Mouse (Mus musculus): ENCODE results near the gene Tmem135. TPM values are rescaled to one million over a fixed set of nuclear protein-coding genes. Genes with fewer than 3 reads are reported as not detected.

The Tmem135 gene
- total RNA-seq, 2 experiments from 2014 or later: 58.1 to 62.4 TPM

GRCm38 (mm10) chr7:89391831-89392230, 12.2 kb downstream of the Tmem135 start:
- no peak for DNase-seq (ENCODE audit: low spot score in 2 of 2)

GRCm38 (mm10) chr7:89391281-89391680, 12.7 kb downstream of the Tmem135 start:
- no peak for DNase-seq (ENCODE audit: low spot score in 2 of 2)

GRCm38 (mm10) chr7:89390660-89391059, 13.4 kb downstream of the Tmem135 start:
- no peak for DNase-seq (ENCODE audit: low spot score in 2 of 2)

GRCm38 (mm10) chr7:89388981-89389380, 15.0 kb downstream of the Tmem135 start:
- DNase-seq (ENCODE audit: low spot score in 2 of 2): no peak

- DNase-seq (ENCODE audit: low spot score in 2 of 2): no peak
Measured at GRCm38 (mm10) chr7:89382892-89383291, 21.1 kb downstream of the Tmem135 start.

GRCm38 (mm10) chr7:89380935-89381705, 22.9 kb downstream of the Tmem135 start:
- no peak for DNase-seq (ENCODE audit: low spot score in 2 of 2)

GRCm38 (mm10) chr7:89371623-89372295, 32.3 kb downstream of the Tmem135 start:
- DNase-seq (ENCODE audit: low spot score in 2 of 2): no peak

- peak in 1 of 2 experiments; percentile 11 for DNase-seq (ENCODE audit: low spot score in 2 of 2)
Measured at GRCm38 (mm10) chr7:89370917-89371316, 33.1 kb downstream of the Tmem135 start.

- DNase-seq (ENCODE audit: low spot score in 2 of 2): no peak
Measured at GRCm38 (mm10) chr7:89370086-89370485, 33.9 kb downstream of the Tmem135 start.

GRCm38 (mm10) chr7:89367643-89368042, 36.4 kb downstream of the Tmem135 start:
- DNase-seq (ENCODE audit: low spot score in 2 of 2): no peak

GRCm38 (mm10) chr7:89365135-89365880, 38.7 kb downstream of the Tmem135 start:
- peak; percentile 27 to 45 for DNase-seq (ENCODE audit: low spot score in 2 of 2)

GRCm38 (mm10) chr7:89363975-89364374, 40.0 kb downstream of the Tmem135 start:
- no peak for DNase-seq (ENCODE audit: low spot score in 2 of 2)

- no peak for DNase-seq (ENCODE audit: low spot score in 2 of 2)
Measured at GRCm38 (mm10) chr7:89356307-89356706, 47.7 kb downstream of the Tmem135 start.

- DNase-seq (ENCODE audit: low spot score in 2 of 2): no peak
Measured at GRCm38 (mm10) chr7:89355519-89356255, 48.3 kb downstream of the Tmem135 start.

GRCm38 (mm10) chr7:89342021-89342420, 62.0 kb downstream of the Tmem135 start:
- no peak for DNase-seq (ENCODE audit: low spot score in 2 of 2)

GRCm38 (mm10) chr7:89339808-89340207, 64.2 kb downstream of the Tmem135 start:
- no peak for DNase-seq (ENCODE audit: low spot score in 2 of 2)

- no peak for DNase-seq (ENCODE audit: low spot score in 2 of 2)
Measured at GRCm38 (mm10) chr7:89339142-89339435, 64.9 kb downstream of the Tmem135 start.

GRCm38 (mm10) chr7:89338350-89339141, 65.5 kb downstream of the Tmem135 start:
- DNase-seq (ENCODE audit: low spot score in 2 of 2): peak; percentile 90 to 94

- peak in 1 of 2 experiments; percentile 12 for DNase-seq (ENCODE audit: low spot score in 2 of 2)
Measured at GRCm38 (mm10) chr7:89337711-89338349, 66.2 kb downstream of the Tmem135 start.

- DNase-seq (ENCODE audit: low spot score in 2 of 2): no peak
Measured at GRCm38 (mm10) chr7:89336434-89336833, 67.6 kb downstream of the Tmem135 start.

All from left cerebral cortex, adult 18-20 months (tissue).